8 mouse cellular contexts compared by ENCODE assay signal in genomic region chr16:13286425-13286824, GRCm38 (mm10). TPM values are rescaled to one million over a fixed set of nuclear protein-coding genes. Genes with fewer than 3 reads are reported as not detected.
DNase-seq lines count a peak whose midpoint lies in the region; ATAC-seq and TF ChIP-seq lines count a peak whose summit lies in the region.
"Not testable (repeated sequence)": the region's sequence is repeated elsewhere in the genome, so short reads cannot be mapped to it uniquely, and the experiment has no call there.

No protein-coding gene starts in this region.

- H3K4me2 ChIP-seq in embryonic facial prominence, embryonic 11.5 days (ENCODE audit: low read depth, low read length): not testable (repeated sequence)

- H3K4me1 ChIP-seq in G1E (ENCODE audit: insufficient read depth, low read depth, low read length); embryonic facial prominence, embryonic 11.5 days (ENCODE audit: control insufficient read depth, insufficient read depth, low read length): not testable (repeated sequence)

- DNase-seq in 3T3-L1 (ENCODE audit: low read depth, low spot score) (peak; percentile 53), A20 (ENCODE audit: low read depth, low spot score) (peak; percentile 60), MEL-GATA-1-ER (ENCODE audit: extremely low read depth, low read depth) (peak; percentile 12)
- DNase-seq in G1E (ENCODE audit: low spot score): not testable (repeated sequence)
- peak; percentile 21 for DNase-seq in embryonic facial prominence, embryonic 11.5 days (ENCODE audit: low spot score)
- peak; percentile 61 for DNase-seq in heart, adult 11 months
- peak; percentile 2 to 9 for DNase-seq in spleen, postnatal 36 days (ENCODE audit: low spot score in 2 of 2)

- not testable (repeated sequence) for H3K9me3 ChIP-seq in G1E (replicated peaks); embryonic facial prominence, embryonic 11.5 days (replicated peaks; ENCODE audit: control insufficient read depth, low read length)

- H3K4me3 ChIP-seq in G1E (ENCODE audit: low read depth, low read length); embryonic facial prominence, embryonic 11.5 days (ENCODE audit: low read depth, low read length); macrophage (ENCODE audit: inconsistent target): not testable (repeated sequence)

- not testable (repeated sequence) for H3K27ac ChIP-seq in embryonic facial prominence, embryonic 11.5 days (replicated peaks; ENCODE audit: low read depth, low read length)
- peak overlapping the region; percentile 28 for H3K27ac ChIP-seq in macrophage

- not testable (repeated sequence) for H3K36me3 ChIP-seq in G1E (replicated peaks); embryonic facial prominence, embryonic 11.5 days (replicated peaks; ENCODE audit: control insufficient read depth, insufficient read depth, low read depth, low read length); macrophage (ENCODE audit: inconsistent target)

- peak; percentile 22; the same call in 1 of the 2 replicates for ATAC-seq in G1E (ENCODE audit: extremely low read depth, insufficient number of reproducible peaks, low FRiP score, poor library complexity, severe bottlenecking)
- not testable (repeated sequence) for ATAC-seq in embryonic facial prominence, embryonic 11.5 days (replicated peaks; ENCODE audit: insufficient number of reproducible peaks, low FRiP score, low TSS enrichment, low read depth)

- not testable (repeated sequence) for H3K27me3 ChIP-seq in G1E (ENCODE audit: insufficient read depth, low read length); embryonic facial prominence, embryonic 11.5 days (ENCODE audit: control insufficient read depth, insufficient read depth, low read length)

- H3K9ac ChIP-seq in embryonic facial prominence, embryonic 11.5 days (replicated peaks; ENCODE audit: low read length): not testable (repeated sequence)

- TF ChIP-seq CTCF in G1E (IDR thresholded peaks at IDR 0.05; ENCODE audit: low read depth, low read length): not testable (repeated sequence)

- H3K79me2 ChIP-seq in macrophage (ENCODE audit: inconsistent target): peaks cover 93% of the 10 kb centered on the region

RNA-seq across cellular contexts. Expression of gene Mrtfb, which starts 30.1 kb away (rescaled TPM):
- 8.7 and 12.1 TPM in 2 replicates for total RNA-seq in G1E (2014; fragmentation: Nextera tagmentation)
- total RNA-seq in G1E (2017): 4.8 and 5.6 TPM in 2 replicates
- polyA plus RNA-seq in G1E (2012): 0.96 and 2.1 TPM in 2 replicates
- 25.2 and 26.2 TPM in 2 replicates for polyA plus RNA-seq in embryonic facial prominence, embryonic 11.5 days (2014; fragmentation: Nextera tagmentation; extraction: Ambion mirVana)
- total RNA-seq in macrophage (2018; cell fraction: chromatin; rRNA removed): 100 to 1,000 TPM in 1 of 26 experiments, 10 to 100 TPM in 25; 39.0 to 112 (median 57.9) TPM
- total RNA-seq in macrophage (2018; cell fraction: cytosol; rRNA removed): 10 to 100 TPM; 23.1 to 40.5 (median 28.4) TPM
- total RNA-seq in macrophage (2018; cell fraction: nucleus; rRNA removed): 10 to 100 TPM; 29.6 to 91.0 (median 45.3) TPM
- polyA plus RNA-seq in macrophage (2018): 15.0 to 27.0 TPM (median 21.2 TPM) in 3 replicates
